ENCODE assay signal across 12 mouse cellular contexts in the genomic region with DNA sequence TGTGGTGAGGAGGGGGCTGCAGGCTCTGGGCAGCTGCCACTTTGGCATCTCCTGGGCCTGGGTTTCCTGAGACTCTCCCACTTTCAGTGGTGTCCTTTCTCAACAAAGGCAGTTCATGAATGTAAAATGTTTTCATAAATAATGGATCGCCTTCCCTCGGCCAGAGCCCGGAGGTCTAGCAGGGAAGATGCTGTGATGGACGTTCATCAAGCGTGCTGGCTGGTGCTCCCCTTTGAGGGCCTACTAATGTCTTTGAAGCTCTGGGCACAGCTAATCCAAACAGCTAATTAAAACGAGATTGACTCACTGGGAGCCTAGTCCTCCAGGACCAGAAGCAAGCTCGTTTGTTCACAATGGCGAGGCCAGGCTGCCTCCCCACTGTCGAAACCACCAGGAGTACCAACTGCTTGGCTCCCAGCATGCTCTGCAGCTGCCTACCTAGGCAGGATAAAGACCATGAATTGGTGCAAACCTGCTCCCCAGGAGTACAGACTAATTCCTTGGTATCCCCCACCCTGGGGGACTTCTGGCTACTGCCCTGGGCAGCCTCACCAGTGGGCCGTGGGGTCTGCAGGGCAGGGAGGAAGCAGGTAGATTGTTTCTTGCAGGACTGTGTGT. TPM values are rescaled to one million over a fixed set of nuclear protein-coding genes. Genes with fewer than 3 reads are reported as not detected.
DNase-seq lines count a peak whose midpoint lies in the region; ATAC-seq and TF ChIP-seq lines count a peak whose summit lies in the region.
"Had no signal": no experiment of that assay in that cellular context is flagged by ENCODE, and none has a peak within 500 bp of the region (broad histone marks: within the 10 kb centered on the region; RNA-seq: fewer than 3 reads in every experiment).

No protein-coding gene starts in this region.

- no peaks in the 10 kb centered on the region for H3K27me3 ChIP-seq in kidney, embryonic 14.5 days (ENCODE audit: control insufficient read depth, insufficient read depth, low read length)
- H3K27me3 ChIP-seq in forebrain, embryonic 11.5 days (ENCODE audit: control insufficient read depth, insufficient read depth, low read length), result no peaks in the 10 kb centered on the region
- H3K27me3 ChIP-seq in hindbrain, embryonic 11.5 days (ENCODE audit: control insufficient read depth, insufficient read depth, low read length), result no peaks in the 10 kb centered on the region
- H3K27me3 ChIP-seq in midbrain, embryonic 14.5 days (ENCODE audit: control insufficient read depth, insufficient read depth, low read length), result no peaks in the 10 kb centered on the region
- H3K27me3 ChIP-seq: heart, embryonic 13.5 days had no signal

- no peak overlapping the region for H3K4me2 ChIP-seq in kidney, embryonic 14.5 days (replicated peaks; ENCODE audit: low read depth, low read length)
- no peak overlapping the region for H3K4me2 ChIP-seq in forebrain, embryonic 11.5 days (ENCODE audit: low read depth, low read length, severe bottlenecking)
- H3K4me2 ChIP-seq in hindbrain, embryonic 11.5 days (replicated peaks; ENCODE audit: low read depth, low read length), result no peak overlapping the region
- H3K4me2 ChIP-seq in midbrain, embryonic 14.5 days (ENCODE audit: low read length), result no peak overlapping the region
- H3K4me2 ChIP-seq: heart, embryonic 13.5 days had no signal

- H3K36me3 ChIP-seq in kidney, embryonic 14.5 days (ENCODE audit: control insufficient read depth, insufficient read depth, low read length), result peaks cover 30% of the 10 kb centered on the region
- H3K36me3 ChIP-seq in forebrain, embryonic 11.5 days (ENCODE audit: control insufficient read depth, insufficient read depth, low read length), result no peaks in the 10 kb centered on the region; the same call in 1 of the 2 replicates
- peaks cover 3% of the 10 kb centered on the region; the same call in 1 of the 2 replicates for H3K36me3 ChIP-seq in hindbrain, embryonic 11.5 days (ENCODE audit: control insufficient read depth, insufficient read depth, low read length)
- H3K36me3 ChIP-seq in midbrain, embryonic 14.5 days (ENCODE audit: control insufficient read depth, insufficient read depth, low read length), result peaks cover 12% of the 10 kb centered on the region

- no peak for TF ChIP-seq CTCF in gastrocnemius, adult 2 months (IDR thresholded peaks at IDR 0.05)

- no peak for DNase-seq in kidney, adult 18-20 months
- DNase-seq in forebrain, embryonic 11.5 days (ENCODE audit: low spot score), result no peak
- DNase-seq in hindbrain, embryonic 11.5 days (ENCODE audit: low spot score), result no peak
- DNase-seq in midbrain, embryonic 14.5 days, result peak; percentile 75
- DNase-seq in gastrocnemius, adult 2 months, result no peak
- DNase-seq in lung, postnatal 14 days, result no peak
- DNase-seq in spleen, postnatal 36 days (ENCODE audit: low spot score in 2 of 2), result no peak
- DNase-seq: gastrocnemius, postnatal 14 days; lung, postnatal 36 days had no signal

- H3K9ac ChIP-seq in kidney, embryonic 14.5 days (ENCODE audit: low read depth, low read length), result no peak overlapping the region
- no peak overlapping the region for H3K9ac ChIP-seq in forebrain, embryonic 11.5 days (ENCODE audit: low read length)
- H3K9ac ChIP-seq in hindbrain, embryonic 11.5 days (ENCODE audit: low read depth, low read length), result no peak overlapping the region
- 0 out of 2 replicates have a peak overlapping the region, but pooled peaks have one; percentile 3 for H3K9ac ChIP-seq in midbrain, embryonic 14.5 days (replicated peaks; ENCODE audit: low read length)

- intact Hi-C loops in gastrocnemius, adult 2 months (cut with DNase I), result no loop called here

- no peaks in the 10 kb centered on the region for H3K9me3 ChIP-seq in kidney, embryonic 14.5 days (ENCODE audit: control insufficient read depth, low read length)
- H3K9me3 ChIP-seq in forebrain, embryonic 11.5 days (ENCODE audit: control insufficient read depth, low read length), result no peaks in the 10 kb centered on the region
- no peaks in the 10 kb centered on the region for H3K9me3 ChIP-seq in hindbrain, embryonic 11.5 days (ENCODE audit: control insufficient read depth, low read length)
- H3K9me3 ChIP-seq in midbrain, embryonic 14.5 days (ENCODE audit: control insufficient read depth, low read length), result no peaks in the 10 kb centered on the region
- H3K9me3 ChIP-seq: heart, embryonic 13.5 days had no signal

- 0 out of 2 replicates have a peak, but pooled peaks cover 3% of the 10 kb centered on the region for H3K4me1 ChIP-seq in kidney, embryonic 14.5 days (ENCODE audit: control insufficient read depth, insufficient read depth, low read length)
- peaks cover 10% of the 10 kb centered on the region for H3K4me1 ChIP-seq in forebrain, embryonic 11.5 days (replicated peaks; ENCODE audit: control insufficient read depth, insufficient read depth, low read length)
- H3K4me1 ChIP-seq in hindbrain, embryonic 11.5 days (replicated peaks; ENCODE audit: control insufficient read depth, insufficient read depth, low read length), result no peaks in the 10 kb centered on the region
- peaks cover 26% of the 10 kb centered on the region for H3K4me1 ChIP-seq in midbrain, embryonic 14.5 days (ENCODE audit: control insufficient read depth, insufficient read depth, low read length)

- H3K27ac ChIP-seq in kidney, embryonic 14.5 days (ENCODE audit: low read depth, low read length), result peak overlapping the region; percentile 87
- peak overlapping the region; percentile 70 for H3K27ac ChIP-seq in forebrain, embryonic 11.5 days (ENCODE audit: low read depth, low read length)
- H3K27ac ChIP-seq in hindbrain, embryonic 11.5 days (ENCODE audit: low read depth, low read length), result peak overlapping the region; percentile 58
- H3K27ac ChIP-seq in midbrain, embryonic 14.5 days (replicated peaks; ENCODE audit: low read depth, low read length), result peak overlapping the region; percentile 89
- no peak overlapping the region for H3K27ac ChIP-seq in gastrocnemius, adult 2 months

- no peak overlapping the region for H3K4me3 ChIP-seq in kidney, embryonic 14.5 days (ENCODE audit: low read length)
- H3K4me3 ChIP-seq in forebrain, embryonic 11.5 days (ENCODE audit: low read depth, low read length), result no peak overlapping the region
- H3K4me3 ChIP-seq in hindbrain, embryonic 11.5 days (ENCODE audit: low read depth, low read length), result no peak overlapping the region
- H3K4me3 ChIP-seq in midbrain, embryonic 14.5 days (replicated peaks; ENCODE audit: low read depth, low read length), result no peak overlapping the region
- H3K4me3 ChIP-seq in gastrocnemius, adult 2 months, result no peak overlapping the region
- H3K4me3 ChIP-seq: heart, embryonic 13.5 days; myocyte had no signal

- WGBS in kidney, embryonic 14.5 days, result 59% methylated on average over 10 of the region's 10 CpGs
- WGBS in forebrain, embryonic 11.5 days, result 17% methylated on average over 10 of the region's 10 CpGs
- WGBS in hindbrain, embryonic 11.5 days, result 52% methylated on average over 10 of the region's 10 CpGs
- WGBS in midbrain, embryonic 14.5 days, result 9% methylated on average over 10 of the region's 10 CpGs

- no peak for ATAC-seq in kidney, embryonic 14.5 days (ENCODE audit: low FRiP score, low TSS enrichment)
- 0 out of 2 replicates have a peak, but pooled peaks have one; percentile 34 for ATAC-seq in forebrain, embryonic 11.5 days (replicated peaks; ENCODE audit: low FRiP score)
- peak; percentile 41; the same call in 1 of the 2 replicates for ATAC-seq in hindbrain, embryonic 11.5 days (ENCODE audit: low FRiP score)
- ATAC-seq in midbrain, embryonic 14.5 days (ENCODE audit: low FRiP score, low TSS enrichment), result peak; percentile 56; the same call in 1 of the 2 replicates

RNA-seq across cellular contexts. Expression of gene Tesc, which starts 36.9 kb away (rescaled TPM):
- polyA plus RNA-seq in kidney, embryonic 14.5 days (2014; fragmentation: Nextera tagmentation; extraction: Ambion mirVana), result 10.1 and 12.3 TPM in 2 replicates
- 0.91 and 1.8 TPM in 2 replicates for polyA plus RNA-seq in forebrain, embryonic 11.5 days (2014; fragmentation: Nextera tagmentation; extraction: Ambion mirVana)
- 0.63 and 1.4 TPM in 2 replicates for polyA plus RNA-seq in hindbrain, embryonic 11.5 days (2014; fragmentation: Nextera tagmentation; extraction: Ambion mirVana)
- 4.4 and 4.9 TPM in 2 replicates for polyA plus RNA-seq in midbrain, embryonic 14.5 days (2014; fragmentation: Nextera tagmentation; extraction: Ambion mirVana)
- under 1 TPM; 0.59 to 0.64 TPM for total RNA-seq in gastrocnemius, adult 2 months (2021)
